Mouse (Mus musculus): Measurements from ENCODE around the gene Zbtb34.

DNA sequence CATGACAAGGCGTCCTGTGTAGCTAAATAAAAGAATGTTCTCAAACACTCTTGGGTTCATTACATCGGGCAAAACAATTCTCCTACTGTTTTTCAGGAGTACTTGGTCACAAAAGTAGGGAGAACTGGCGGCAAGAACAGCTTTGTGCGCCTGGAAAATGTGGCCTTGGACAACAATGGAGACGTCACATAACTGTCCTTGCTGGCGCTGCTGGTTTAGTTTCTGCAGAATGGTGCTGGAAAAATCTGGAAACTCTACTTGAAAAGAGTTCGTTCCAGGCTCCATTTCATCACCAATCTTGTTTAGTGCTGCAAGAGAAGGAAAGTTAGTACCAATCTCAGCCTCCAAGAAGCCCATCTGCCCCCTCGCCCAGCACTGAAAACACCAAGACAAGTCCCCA, 23.7 kb upstream of the Zbtb34 start:
- TF ChIP-seq EP300 (IDR thresholded peaks at IDR 0.05) = no peak
- no peak for TF ChIP-seq CTCF (IDR thresholded peaks at IDR 0.05)
